ENCODE assay signal across 15 mouse cellular contexts in the genomic region with DNA sequence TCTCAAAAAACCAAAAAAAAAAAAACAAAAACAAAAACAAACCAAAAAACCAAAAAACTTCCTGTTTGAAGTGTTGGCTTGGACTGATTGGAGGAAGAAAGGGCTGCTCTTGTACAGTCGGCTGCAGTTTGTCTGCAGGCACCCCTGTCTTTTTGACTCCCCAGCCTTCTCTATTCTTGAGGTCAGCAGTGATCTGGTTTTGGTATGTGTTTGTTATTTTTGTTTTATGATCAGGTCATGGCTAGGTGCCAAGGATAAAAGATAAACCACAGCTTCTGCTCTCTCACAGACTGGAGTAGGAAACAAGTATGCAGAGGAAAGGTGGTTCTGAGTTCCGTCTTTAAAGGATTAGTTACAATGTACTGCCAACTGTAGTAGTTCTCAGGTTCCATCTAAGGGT. TPM values are rescaled to one million over a fixed set of nuclear protein-coding genes. Genes with fewer than 3 reads are reported as not detected.
DNase-seq lines count a peak whose midpoint lies in the region; ATAC-seq and TF ChIP-seq lines count a peak whose summit lies in the region.
"Had no signal": no experiment of that assay in that cellular context is flagged by ENCODE, and none has a peak within 500 bp of the region (broad histone marks: within the 10 kb centered on the region; RNA-seq: fewer than 3 reads in every experiment).

No protein-coding gene starts in this region.

- H3K36me3 ChIP-seq in heart, adult 2 months (ENCODE audit: control insufficient read depth, insufficient read depth, low read length): peaks cover 41% of the 10 kb centered on the region
- peaks cover 4% of the 10 kb centered on the region; the same call in 1 of the 2 replicates for H3K36me3 ChIP-seq in liver, adult 2 months (ENCODE audit: control insufficient read depth, insufficient read depth, low read length)
- peaks cover 25% of the 10 kb centered on the region for H3K36me3 ChIP-seq in liver, embryonic 12.5 days
- H3K36me3 ChIP-seq: midbrain, embryonic 12.5 days; neural tube, embryonic 13.5 days had no signal

- H3K79me2 ChIP-seq in heart, adult 2 months (replicated peaks; ENCODE audit: control insufficient read depth, insufficient read depth, low read length): peaks cover 13% of the 10 kb centered on the region
- H3K79me2 ChIP-seq in liver, adult 2 months (ENCODE audit: control insufficient read depth, insufficient read depth, low read length): peaks cover 28% of the 10 kb centered on the region

- intact Hi-C loops in heart, adult 2 months (cut with DNase I): no loop called here
- intact Hi-C loops in heart, postnatal 25 days (cut with DNase I): no loop called here

- H3K27me3 ChIP-seq in heart, adult 2 months (ENCODE audit: control insufficient read depth, insufficient read depth, low read length): no peaks in the 10 kb centered on the region
- H3K27me3 ChIP-seq in liver, adult 2 months (ENCODE audit: control insufficient read depth, insufficient read depth, low read length): no peaks in the 10 kb centered on the region
- no peaks in the 10 kb centered on the region for H3K27me3 ChIP-seq in liver, embryonic 12.5 days (replicated peaks)
- H3K27me3 ChIP-seq: midbrain, embryonic 12.5 days; neural tube, embryonic 13.5 days had no signal

- TF ChIP-seq CTCF in heart, adult 2 months (IDR thresholded peaks at IDR 0.05): no peak
- no peak for TF ChIP-seq CTCF in liver, adult 2 months (IDR thresholded peaks at IDR 0.05; ENCODE audit: low read depth, low read length)

- no peak overlapping the region for H3K4me2 ChIP-seq in liver, embryonic 12.5 days
- H3K4me2 ChIP-seq: midbrain, embryonic 12.5 days; neural tube, embryonic 13.5 days had no signal

- H3K9me3 ChIP-seq in liver, embryonic 12.5 days (replicated peaks): no peaks in the 10 kb centered on the region
- H3K9me3 ChIP-seq: forebrain, embryonic 10.5 days; midbrain, embryonic 12.5 days; neural tube, embryonic 13.5 days had no signal

- peaks cover 28% of the 10 kb centered on the region for H3K4me1 ChIP-seq in heart, adult 2 months (ENCODE audit: control insufficient read depth, insufficient read depth, low read length)
- H3K4me1 ChIP-seq in liver, adult 2 months (ENCODE audit: control insufficient read depth, insufficient read depth, low read length): peaks cover 28% of the 10 kb centered on the region
- H3K4me1 ChIP-seq in liver, embryonic 12.5 days: peaks cover 76% of the 10 kb centered on the region
- H3K4me1 ChIP-seq in brown adipose tissue, adult 24 weeks (ENCODE audit: control insufficient read depth, insufficient read depth, insufficient read length, low read length): peaks cover 22% of the 10 kb centered on the region

- no peak for ATAC-seq in liver, embryonic 12.5 days
- peak; percentile 62 for ATAC-seq in monocyte, adult 5-6 weeks (replicated peaks; ENCODE audit: insufficient number of reproducible peaks, low FRiP score, low TSS enrichment, poor library complexity, severe bottlenecking)

- TF ChIP-seq POLR2A in heart, adult 2 months (IDR thresholded peaks at IDR 0.05; ENCODE audit: insufficient read depth, low read depth, low read length): no peak
- no peak for TF ChIP-seq POLR2A in liver, adult 2 months (IDR thresholded peaks at IDR 0.05; ENCODE audit: extremely low read depth, insufficient read depth, low read length)

- H3K27ac ChIP-seq in heart, adult 2 months: peak overlapping the region; percentile 52
- peak overlapping the region; percentile 46 for H3K27ac ChIP-seq in liver, adult 2 months (replicated peaks; ENCODE audit: insufficient read depth, low read depth, low read length)
- no peak overlapping the region for H3K27ac ChIP-seq in liver, embryonic 12.5 days
- H3K27ac ChIP-seq in brown adipose tissue, adult 24 weeks (replicated peaks; ENCODE audit: low read depth, low read length): peak overlapping the region; percentile 41; the same call in 1 of the 2 replicates
- H3K27ac ChIP-seq: forebrain, embryonic 10.5 days; midbrain, embryonic 12.5 days; neural tube, embryonic 13.5 days had no signal

- DNase-seq in heart, adult 2 months: no peak
- no peak for DNase-seq in heart, postnatal 25 days (ENCODE audit: low spot score)
- DNase-seq in liver, adult 2 months (ENCODE audit: extremely low read depth, low read depth, low spot score): peak; percentile 71
- DNase-seq in layer of hippocampus, adult 8-10 months (ENCODE audit: low spot score in 2 of 2): no peak
- DNase-seq in yolk sac, embryonic 10.5 days (ENCODE audit: low spot score): no peak
- DNase-seq: adrenal gland, postnatal 36 days; cerebellum, adult 2 months; liver; thymus, postnatal 25 days had no signal

- H3K4me3 ChIP-seq in heart, adult 2 months: no peak overlapping the region
- no peak overlapping the region for H3K4me3 ChIP-seq in liver, adult 2 months (ENCODE audit: insufficient read depth, low read depth, low read length)
- H3K4me3 ChIP-seq in liver, embryonic 12.5 days: no peak overlapping the region
- no peak overlapping the region for H3K4me3 ChIP-seq in brown adipose tissue, adult 24 weeks (ENCODE audit: insufficient read depth, low read depth, low read length)
- H3K4me3 ChIP-seq: forebrain, embryonic 10.5 days; midbrain, embryonic 12.5 days; neural tube, embryonic 13.5 days had no signal

- no peak overlapping the region for H3K9ac ChIP-seq in heart, adult 2 months (ENCODE audit: low read depth, low read length)
- no peak overlapping the region for H3K9ac ChIP-seq in liver, adult 2 months (ENCODE audit: low read depth, low read length)
- H3K9ac ChIP-seq in liver, embryonic 12.5 days: no peak overlapping the region
- H3K9ac ChIP-seq: midbrain, embryonic 12.5 days; neural tube, embryonic 13.5 days had no signal

- 15% methylated on average over 2 of the region's 2 CpGs for WGBS in heart, adult 2 months
- 15% methylated on average over 2 of the region's 2 CpGs for WGBS in liver, adult 2 months
- WGBS in liver, embryonic 12.5 days (ENCODE audit: insufficient replicate concordance): 57% methylated on average over 2 of the region's 2 CpGs

- no peak for TF ChIP-seq EP300 in heart, adult 2 months (IDR thresholded peaks at IDR 0.05; ENCODE audit: insufficient read depth, low read depth, low read length)

RNA-seq across cellular contexts. Expression of a gene that starts 11.5 kb away (rescaled TPM):
- total RNA-seq in heart, adult 2 months (2021): 10 to 100 TPM; 50.1 to 52.8 TPM
- polyA plus RNA-seq in heart, adult 2 months (2012; rRNA removed): 51.3 and 95.3 TPM in 2 replicates
- 10 to 100 TPM; 55.0 to 55.8 TPM for total RNA-seq in heart, postnatal 25 days (2021)
- total RNA-seq in liver, adult 2 months (2014; rRNA removed): 37.7 and 50.8 TPM in 2 replicates
- 51.6 and 55.3 TPM in 2 replicates for polyA plus RNA-seq in liver, adult 2 months (2012; rRNA removed)
- polyA plus RNA-seq in liver, embryonic 12.5 days (2016; fragmentation: Nextera tagmentation; extraction: Ambion mirVana): 53.4 and 55.7 TPM in 2 replicates
- 39.5 and 49.0 TPM in 2 replicates for polyA plus RNA-seq in brown adipose tissue, adult 24 weeks (2012; ENCODE audit: insufficient read depth, insufficient read length, missing spikeins)
- total RNA-seq in monocyte, adult 5-6 weeks (2017): 157 to 202 TPM (median 181 TPM) in 3 replicates
- 10 to 100 TPM; 71.5 to 83.8 (median 77.1) TPM for total RNA-seq in layer of hippocampus, adult 8-10 months (2022)

RNA-seq across cellular contexts. Expression of a gene that starts 12.6 kb away (rescaled TPM):
- under 1 TPM; 0.26 to 0.70 TPM for total RNA-seq in heart, adult 2 months (2021)
- 0.73 and 1.3 TPM in 2 replicates for polyA plus RNA-seq in heart, adult 2 months (2012; rRNA removed)
- under 1 TPM; 0.16 to 0.78 TPM for total RNA-seq in heart, postnatal 25 days (2021)
- not detected in 2 replicates for total RNA-seq in liver, adult 2 months (2014; rRNA removed)
- 0.04 and 0.11 TPM in 2 replicates for polyA plus RNA-seq in liver, adult 2 months (2012; rRNA removed)
- polyA plus RNA-seq in liver, embryonic 12.5 days (2016; fragmentation: Nextera tagmentation; extraction: Ambion mirVana): 0.41 and 0.48 TPM in 2 replicates
- polyA plus RNA-seq in brown adipose tissue, adult 24 weeks (2012; ENCODE audit: insufficient read depth, insufficient read length, missing spikeins): 0.71 and 1.5 TPM in 2 replicates
- total RNA-seq in monocyte, adult 5-6 weeks (2017): 0.97 to 1.5 TPM in 2 of 3 replicates, not detected in the other
- total RNA-seq in layer of hippocampus, adult 8-10 months (2022): 10 to 100 TPM in 1 of 4 experiments, 1 to 10 TPM in 3; 6.6 to 10.6 (median 9.4) TPM

RNA-seq across cellular contexts. Expression of a gene that starts 23.2 kb away (rescaled TPM):
- under 1 TPM in 1 of 2 experiments, not detected in 1; 0.52 TPM for total RNA-seq in heart, adult 2 months (2021)
- polyA plus RNA-seq in heart, adult 2 months (2012; rRNA removed): 0.27 TPM in 1 of 2 replicates, not detected in the other
- under 1 TPM in 1 of 2 experiments, not detected in 1; 0.88 TPM for total RNA-seq in heart, postnatal 25 days (2021)
- total RNA-seq in liver, adult 2 months (2014; rRNA removed): 2.3 and 2.8 TPM in 2 replicates
- polyA plus RNA-seq in liver, adult 2 months (2012; rRNA removed): not detected in 2 replicates
- 2.5 and 3.1 TPM in 2 replicates for polyA plus RNA-seq in liver, embryonic 12.5 days (2016; fragmentation: Nextera tagmentation; extraction: Ambion mirVana)
- 2.0 and 2.1 TPM in 2 replicates for polyA plus RNA-seq in brown adipose tissue, adult 24 weeks (2012; ENCODE audit: insufficient read depth, insufficient read length, missing spikeins)
- total RNA-seq in monocyte, adult 5-6 weeks (2017): 10.1 to 17.4 TPM in 2 of 3 replicates, not detected in the other
- 1 to 10 TPM; 2.5 to 5.3 (median 3.2) TPM for total RNA-seq in layer of hippocampus, adult 8-10 months (2022)
